Mouse (Mus musculus) liver, adult 2 months (tissue): ENCODE results near the gene Pitx2.

Source experiments
- CTCF ChIP-seq: fragments of 200-500 bp; IDR thresholded peaks from 2 replicates; pipeline ENCODE4 v1.5.1; 2011; ENCODE audit warnings: low read depth, low read length, control low read depth
- POLR2A ChIP-seq: fragments of 200-500 bp; IDR thresholded peaks from 2 replicates; pipeline ENCODE4 v1.6.1; 2011; ENCODE audit warnings: low read length, control low read depth; ENCODE audit not compliant: insufficient read depth; ENCODE audit errors: extremely low read depth

DNA sequence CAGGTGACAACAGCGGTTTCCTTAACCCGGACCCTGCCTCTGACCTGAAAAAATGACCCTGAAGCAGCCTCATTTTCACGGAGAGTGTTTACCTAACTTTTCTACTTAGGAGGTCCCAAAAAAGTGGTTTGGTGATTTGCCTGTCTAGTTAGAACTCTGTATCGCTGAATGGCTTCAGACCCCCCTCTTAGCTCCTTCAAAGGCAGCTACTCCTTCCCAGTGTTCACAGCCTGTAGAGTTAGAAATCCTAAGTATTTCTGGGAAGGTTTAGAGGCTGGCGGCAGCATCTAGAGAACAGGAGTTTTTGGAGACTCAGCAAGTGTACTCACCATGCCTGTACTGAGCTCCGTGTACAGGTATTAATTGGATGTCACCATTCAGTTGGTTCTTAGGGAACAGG, 27.0 kb downstream of the Pitx2 start:
- TF ChIP-seq CTCF (no peak), POLR2A (no peak)
